Mouse (Mus musculus): ENCODE measurements at regions not wholly inside any gene's neighbourhood (a gene's known extent, or its start where the extent isn't known, plus 50 kb on each side); places are given as distances from the start of the nearest gene placed in this dataset.

GRCm38 (mm10) chr15:93948902-93949301 lies 353.2 kb upstream of the Prickle1 start:
- WGBS = 75% methylated on average over 4 of the region's 4 CpGs
- H3K4me1 ChIP-seq = no peaks in the 10 kb centered on the region
- H3K4me3 ChIP-seq = no peak overlapping the region
- H3K9ac ChIP-seq = no peak overlapping the region
- H3K27me3 ChIP-seq (replicated peaks) = no peaks in the 10 kb centered on the region
- H3K27ac ChIP-seq = no peak overlapping the region
- ATAC-seq (replicated peaks) = no peak
- no peak overlapping the region for H3K4me2 ChIP-seq
- no peaks in the 10 kb centered on the region for H3K36me3 ChIP-seq (replicated peaks)
- H3K9me3 ChIP-seq = no peaks in the 10 kb centered on the region

GRCm38 (mm10) chr15:93943545-93943944 lies 347.9 kb upstream of the Prickle1 start:
- ATAC-seq (replicated peaks) = no peak
- no peak overlapping the region for H3K27ac ChIP-seq
- H3K9me3 ChIP-seq = no peaks in the 10 kb centered on the region
- WGBS = 79% methylated on average over 12 of the region's 12 CpGs
- H3K4me1 ChIP-seq = no peaks in the 10 kb centered on the region
- H3K4me2 ChIP-seq = no peak overlapping the region
- H3K27me3 ChIP-seq (replicated peaks) = no peaks in the 10 kb centered on the region
- H3K36me3 ChIP-seq (replicated peaks) = no peaks in the 10 kb centered on the region
- H3K9ac ChIP-seq = no peak overlapping the region
- H3K4me3 ChIP-seq = no peak overlapping the region

- Histone ChIP-seq H3K36me3 (replicated peaks) (no peaks in the 10 kb centered on the region), H3K9me3 (no peaks in the 10 kb centered on the region), H3K27ac (no peak overlapping the region; the same call in 1 of the 2 replicates), H3K27me3 (replicated peaks) (no peaks in the 10 kb centered on the region), H3K4me1 (peaks cover 5% of the 10 kb centered on the region; the same call in 1 of the 2 replicates), H3K4me2 (no peak overlapping the region), H3K9ac (no peak overlapping the region; the same call in 1 of the 2 replicates), H3K4me3 (no peak overlapping the region)
- 38% methylated on average over 5 of the region's 5 CpGs for WGBS
- ATAC-seq (replicated peaks) = no peak
Observed at GRCm38 (mm10) chr15:93932971-93933496, 337.3 kb upstream of the Prickle1 start.

GRCm38 (mm10) chr15:93926842-93927241 lies 331.2 kb upstream of the Prickle1 start:
- Histone ChIP-seq H3K9me3 (no peaks in the 10 kb centered on the region), H3K27ac (no peak overlapping the region), H3K36me3 (replicated peaks) (no peaks in the 10 kb centered on the region), H3K4me1 (no peaks in the 10 kb centered on the region), H3K4me2 (no peak overlapping the region), H3K27me3 (replicated peaks) (no peaks in the 10 kb centered on the region), H3K9ac (no peak overlapping the region), H3K4me3 (no peak overlapping the region)
- ATAC-seq (replicated peaks) = no peak
- WGBS = 32% methylated on average over 6 of the region's 6 CpGs

- Histone ChIP-seq H3K9ac (no peak overlapping the region), H3K9me3 (no peaks in the 10 kb centered on the region)
Observed at GRCm38 (mm10) chr15:93926262-93926661, 330.6 kb upstream of the Prickle1 start.

GRCm38 (mm10) chr15:93921457-93922234 lies 326.0 kb upstream of the Prickle1 start:
- Histone ChIP-seq H3K36me3 (replicated peaks) (no peaks in the 10 kb centered on the region), H3K9ac (no peak overlapping the region), H3K9me3 (no peaks in the 10 kb centered on the region), H3K4me3 (no peak overlapping the region), H3K27ac (no peak overlapping the region), H3K27me3 (replicated peaks) (no peaks in the 10 kb centered on the region), H3K4me2 (no peak overlapping the region), H3K4me1 (no peaks in the 10 kb centered on the region)
- no peak for ATAC-seq (replicated peaks)
- WGBS = 84% methylated on average over 6 of the region's 6 CpGs

More at GRCm38 (mm10) chr15:93926262-93926661, 330.6 kb upstream of the Prickle1 start:
- no peak overlapping the region for H3K4me3 ChIP-seq
- no peaks in the 10 kb centered on the region for H3K4me1 ChIP-seq
- H3K36me3 ChIP-seq (replicated peaks) = no peaks in the 10 kb centered on the region
- no peak for ATAC-seq (replicated peaks)
- H3K27ac ChIP-seq = no peak overlapping the region
- H3K27me3 ChIP-seq (replicated peaks) = no peaks in the 10 kb centered on the region
- no peak overlapping the region for H3K4me2 ChIP-seq

- no peak overlapping the region for H3K9ac ChIP-seq
- no peaks in the 10 kb centered on the region for H3K4me1 ChIP-seq
- no peak overlapping the region for H3K4me2 ChIP-seq
- H3K9me3 ChIP-seq = no peaks in the 10 kb centered on the region
- no peak overlapping the region for H3K27ac ChIP-seq
- ATAC-seq (replicated peaks) = no peak
- H3K27me3 ChIP-seq (replicated peaks) = no peaks in the 10 kb centered on the region
- 90% methylated on average over 5 of the region's 5 CpGs for WGBS
- H3K36me3 ChIP-seq (replicated peaks) = no peaks in the 10 kb centered on the region
- H3K4me3 ChIP-seq = no peak overlapping the region
Observed at GRCm38 (mm10) chr15:93920996-93921395, 325.3 kb upstream of the Prickle1 start.

- Histone ChIP-seq H3K4me3 (no peak overlapping the region), H3K4me2 (no peak overlapping the region), H3K4me1 (no peaks in the 10 kb centered on the region), H3K27ac (no peak overlapping the region), H3K27me3 (replicated peaks) (no peaks in the 10 kb centered on the region), H3K9me3 (no peaks in the 10 kb centered on the region), H3K9ac (no peak overlapping the region), H3K36me3 (replicated peaks) (no peaks in the 10 kb centered on the region)
- ATAC-seq (replicated peaks) = no peak
- WGBS = 90% methylated on average over 6 of the region's 6 CpGs
Observed at GRCm38 (mm10) chr15:93919577-93919976, 323.9 kb upstream of the Prickle1 start.

GRCm38 (mm10) chr15:93916856-93917255 lies 321.2 kb upstream of the Prickle1 start:
- 55% methylated on average over 3 of the region's 3 CpGs for WGBS
- no peaks in the 10 kb centered on the region for H3K9me3 ChIP-seq
- H3K4me3 ChIP-seq = no peak overlapping the region
- H3K9ac ChIP-seq = no peak overlapping the region
- H3K27me3 ChIP-seq (replicated peaks) = no peaks in the 10 kb centered on the region
- H3K4me1 ChIP-seq = no peaks in the 10 kb centered on the region
- no peak overlapping the region for H3K27ac ChIP-seq
- no peak for ATAC-seq (replicated peaks)
- no peaks in the 10 kb centered on the region for H3K36me3 ChIP-seq (replicated peaks)
- H3K4me2 ChIP-seq = no peak overlapping the region

- no peak overlapping the region for H3K4me2 ChIP-seq
- no peak overlapping the region for H3K9ac ChIP-seq
- H3K27me3 ChIP-seq (replicated peaks) = no peaks in the 10 kb centered on the region
- no peak for ATAC-seq (replicated peaks)
- H3K4me1 ChIP-seq = no peaks in the 10 kb centered on the region
- no peaks in the 10 kb centered on the region for H3K36me3 ChIP-seq (replicated peaks)
- H3K27ac ChIP-seq = no peak overlapping the region
- no peak overlapping the region for H3K4me3 ChIP-seq
- WGBS = 72% methylated on average over 5 of the region's 5 CpGs
- H3K9me3 ChIP-seq = no peaks in the 10 kb centered on the region
Observed at GRCm38 (mm10) chr15:93913462-93913861, 317.8 kb upstream of the Prickle1 start.

GRCm38 (mm10) chr15:93913041-93913440 lies 317.4 kb upstream of the Prickle1 start:
- no peaks in the 10 kb centered on the region for H3K36me3 ChIP-seq (replicated peaks)
- no peaks in the 10 kb centered on the region for H3K27me3 ChIP-seq (replicated peaks)
- no peak overlapping the region for H3K27ac ChIP-seq
- H3K4me2 ChIP-seq = no peak overlapping the region
- ATAC-seq (replicated peaks) = no peak
- H3K9ac ChIP-seq = no peak overlapping the region
- no peaks in the 10 kb centered on the region for H3K4me1 ChIP-seq
- H3K9me3 ChIP-seq = no peaks in the 10 kb centered on the region
- WGBS = 48% methylated on average over 7 of the region's 7 CpGs
- no peak overlapping the region for H3K4me3 ChIP-seq

GRCm38 (mm10) chr15:93910981-93911431 lies 315.3 kb upstream of the Prickle1 start:
- Histone ChIP-seq H3K4me1 (no peaks in the 10 kb centered on the region), H3K27ac (no peak overlapping the region), H3K9me3 (no peaks in the 10 kb centered on the region), H3K36me3 (replicated peaks) (no peaks in the 10 kb centered on the region), H3K27me3 (replicated peaks) (no peaks in the 10 kb centered on the region), H3K4me3 (no peak overlapping the region), H3K4me2 (no peak overlapping the region), H3K9ac (no peak overlapping the region)
- 56% methylated on average over 11 of the region's 11 CpGs for WGBS
- no peak for ATAC-seq (replicated peaks)

GRCm38 (mm10) chr15:93910158-93910557 lies 314.5 kb upstream of the Prickle1 start:
- Histone ChIP-seq H3K9me3 (no peaks in the 10 kb centered on the region), H3K27me3 (replicated peaks) (no peaks in the 10 kb centered on the region), H3K4me1 (no peaks in the 10 kb centered on the region), H3K4me3 (no peak overlapping the region), H3K9ac (no peak overlapping the region), H3K4me2 (no peak overlapping the region), H3K36me3 (replicated peaks) (no peaks in the 10 kb centered on the region), H3K27ac (no peak overlapping the region)
- WGBS = 90% methylated on average over 3 of the region's 3 CpGs
- no peak for ATAC-seq (replicated peaks)
